Mouse (Mus musculus) testis, postnatal 14 days (tissue): ENCODE data around the gene Hsd17b13.
"Not testable (repeated sequence)": the region's sequence is repeated elsewhere in the genome, so short reads cannot be mapped to it uniquely, and the experiment has no call there.

Experiments
- DNase-seq: peaks from one replicate; pipeline ENCODE4 v3.0.0; 2021; ENCODE audit warnings: low spot score

Hsd17b13 gene

GRCm38 (mm10) chr5:103977297-103977696, at the start of gene Hsd17b13:
Gene Hsd17b13 (minus strand): TSS chr5:103977410.
- no peak for DNase-seq

- DNase-seq = no peak
These were observed 48.1 kb upstream of the Hsd17b13 start for GRCm38 (mm10) chr5:104025245-104025854.

GRCm38 (mm10) chr5:104024762-104025161, 47.6 kb upstream of the Hsd17b13 start:
- DNase-seq = no peak

GRCm38 (mm10) chr5:104024193-104024592, 47.0 kb upstream of the Hsd17b13 start:
- DNase-seq = not testable (repeated sequence)

GRCm38 (mm10) chr5:104023289-104024020, 46.2 kb upstream of the Hsd17b13 start:
- DNase-seq = no peak

- no peak for DNase-seq
These were observed 45.3 kb upstream of the Hsd17b13 start for GRCm38 (mm10) chr5:104022558-104022957.

- DNase-seq = peak; percentile 85
These were observed 44.6 kb upstream of the Hsd17b13 start, which contains the start of gene Hsd17b11 for GRCm38 (mm10) chr5:104021597-104022378. Gene Hsd17b11 (minus strand): TSS chr5:104021919.

- no peak for DNase-seq
These were observed 34.2 kb upstream of the Hsd17b13 start for GRCm38 (mm10) chr5:104011419-104011818.

- no peak for DNase-seq
These were observed 33.1 kb upstream of the Hsd17b13 start for GRCm38 (mm10) chr5:104010261-104010660.

- DNase-seq = no peak
These were observed 32.2 kb upstream of the Hsd17b13 start for GRCm38 (mm10) chr5:104009421-104009820.

- no peak for DNase-seq
These were observed 30.6 kb upstream of the Hsd17b13 start for GRCm38 (mm10) chr5:104007801-104008200.

- no peak for DNase-seq
These were observed 29.6 kb upstream of the Hsd17b13 start for GRCm38 (mm10) chr5:104006811-104007210.

- no peak for DNase-seq
These were observed 26.7 kb upstream of the Hsd17b13 start for GRCm38 (mm10) chr5:104003955-104004354.

GRCm38 (mm10) chr5:104003256-104003931, 26.2 kb upstream of the Hsd17b13 start:
- no peak for DNase-seq

GRCm38 (mm10) chr5:104002549-104003255, 25.5 kb upstream of the Hsd17b13 start:
- no peak for DNase-seq

GRCm38 (mm10) chr5:103999738-104000137, 22.5 kb upstream of the Hsd17b13 start:
- peak; percentile 53 for DNase-seq

GRCm38 (mm10) chr5:103998739-103999138, 21.5 kb upstream of the Hsd17b13 start:
- no peak for DNase-seq

- no peak for DNase-seq
These were observed 18.0 kb upstream of the Hsd17b13 start for GRCm38 (mm10) chr5:103995181-103995580.

GRCm38 (mm10) chr5:103994669-103995068, 17.5 kb upstream of the Hsd17b13 start:
- DNase-seq = no peak

GRCm38 (mm10) chr5:103993601-103994000, 16.4 kb upstream of the Hsd17b13 start:
- DNase-seq = no peak

GRCm38 (mm10) chr5:103992831-103993230, 15.6 kb upstream of the Hsd17b13 start:
- DNase-seq = no peak
